Mouse (Mus musculus) neural tube, embryonic 13.5 days (tissue): Measurements from ENCODE around the gene Ccdc144b. TPM values are rescaled to one million over a fixed set of nuclear protein-coding genes. Genes with fewer than 3 reads are reported as not detected.

Source experiments
- ATAC-seq: fragments of 200-750 bp; cut with Nextera tagmentation; 2 replicates; pipeline ENCODE4 v1.8.0; 2017; ENCODE audit warnings: low read depth, mild to moderate bottlenecking, moderate TSS enrichment, moderate library complexity
- H3K27ac ChIP-seq: fragments of 300-500 bp; sonication (generic); replicated peaks from 2 replicates; pipeline ENCODE4 v1.5.1; 2015; ENCODE audit warnings: moderate library complexity, mild to moderate bottlenecking, inconsistent platforms
- H3K27me3 ChIP-seq: fragments of 300-500 bp; sonication (generic); 2 replicates; pipeline ENCODE4 v1.6.1; 2015; ENCODE audit warnings: mild to moderate bottlenecking, inconsistent platforms
- H3K36me3 ChIP-seq: fragments of 300-500 bp; sonication (generic); 2 replicates; pipeline ENCODE4 v1.6.1; 2015; ENCODE audit warnings: mild to moderate bottlenecking, inconsistent platforms
- H3K4me1 ChIP-seq: fragments of 300-500 bp; sonication (generic); replicated peaks from 2 replicates; pipeline ENCODE4 v1.6.1; 2015; ENCODE audit warnings: inconsistent platforms
- H3K4me2 ChIP-seq: fragments of 300-500 bp; sonication (generic); 2 replicates; pipeline ENCODE4 v1.6.1; 2015; ENCODE audit warnings: inconsistent platforms, mild to moderate bottlenecking, moderate library complexity
- H3K4me3 ChIP-seq: fragments of 300-500 bp; sonication (generic); 2 replicates; pipeline ENCODE4 v1.5.1; 2015; ENCODE audit warnings: mild to moderate bottlenecking, inconsistent platforms
- H3K9ac ChIP-seq: fragments of 300-500 bp; sonication (generic); 2 replicates; pipeline ENCODE4 v1.6.1; 2015; ENCODE audit warnings: moderate library complexity, mild to moderate bottlenecking, inconsistent platforms
- H3K9me3 ChIP-seq: fragments of 300-500 bp; sonication (generic); 2 replicates; pipeline ENCODE4 v1.6.1; 2016; ENCODE audit warnings: inconsistent platforms
- WGBS: fragments of 180-500 bp; shearing (Covaris S2); methylation state at CpG from one replicate; pipeline ENCODE4 v1.1.7; 2015; 5-methylcytosine and 5-hydroxymethylcytosine counted together
- polyA plus RNA-seq: library from polyadenylated mRNA; unstranded; fragments of >200 nt; fragmentation: Nextera tagmentation; extraction: Ambion mirVana; gene quantifications from 2 replicates; pipeline ENCODE4 v1.2.1, GENCODE M21; 2015

The Ccdc144b gene
- polyA plus RNA-seq: not detected in 2 replicates

- Histone ChIP-seq H3K27me3 (no peaks in the 10 kb centered on the region), H3K9me3 (no peaks in the 10 kb centered on the region), H3K9ac (no peak within 1 kb of the TSS), H3K4me3 (no peak within 1 kb of the TSS), H3K27ac (no peak within 1 kb of the TSS), H3K4me2 (no peak within 1 kb of the TSS), H3K4me1 (no peaks in the 10 kb centered on the region), H3K36me3 (no peaks in the 10 kb centered on the region)
- ATAC-seq: no peak
- WGBS: 93% methylated on average over 6 of the region's 6 CpGs
Observed at GRCm38 (mm10) chr3:36053447-36053846, at the start of gene Ccdc144b. TSS of gene Ccdc144b (minus strand) at chr3:36053547.

- Histone ChIP-seq H3K27ac (no peak overlapping the region), H3K9me3 (no peaks in the 10 kb centered on the region), H3K4me3 (no peak overlapping the region), H3K4me1 (no peaks in the 10 kb centered on the region), H3K4me2 (no peak overlapping the region), H3K36me3 (peaks cover 25% of the 10 kb centered on the region), H3K27me3 (no peaks in the 10 kb centered on the region), H3K9ac (no peak overlapping the region)
- no peak for ATAC-seq
- WGBS: 91% methylated on average over 2 of the region's 2 CpGs
Observed at GRCm38 (mm10) chr3:36095371-36095770, 42.0 kb upstream of the Ccdc144b start.

- no peak overlapping the region for H3K4me2 ChIP-seq
- peaks cover 90% of the 10 kb centered on the region for H3K36me3 ChIP-seq
- no peak for ATAC-seq
- no peaks in the 10 kb centered on the region for H3K4me1 ChIP-seq
- no peak overlapping the region for H3K27ac ChIP-seq
- no peak overlapping the region for H3K4me3 ChIP-seq
- H3K9me3 ChIP-seq: no peaks in the 10 kb centered on the region
- no peaks in the 10 kb centered on the region for H3K27me3 ChIP-seq
- H3K9ac ChIP-seq: no peak overlapping the region
- WGBS: 92% methylated on average over 9 of the region's 9 CpGs
Observed at GRCm38 (mm10) chr3:36087591-36087990, 34.2 kb upstream of the Ccdc144b start.

GRCm38 (mm10) chr3:36085394-36085793 lies 32.0 kb upstream of the Ccdc144b start:
- no peak for ATAC-seq
- H3K4me3 ChIP-seq: no peak overlapping the region
- no peak overlapping the region for H3K27ac ChIP-seq
- H3K36me3 ChIP-seq: peaks cover 96% of the 10 kb centered on the region
- no peak overlapping the region for H3K9ac ChIP-seq
- no peaks in the 10 kb centered on the region for H3K9me3 ChIP-seq
- H3K4me1 ChIP-seq: no peaks in the 10 kb centered on the region
- H3K4me2 ChIP-seq: no peak overlapping the region
- 96% methylated on average over 5 of the region's 5 CpGs for WGBS
- no peaks in the 10 kb centered on the region for H3K27me3 ChIP-seq

GRCm38 (mm10) chr3:36083381-36083780 lies 30.0 kb upstream of the Ccdc144b start:
- Histone ChIP-seq H3K9me3 (no peaks in the 10 kb centered on the region), H3K27ac (no peak overlapping the region), H3K9ac (no peak overlapping the region), H3K36me3 (peaks cover 96% of the 10 kb centered on the region), H3K4me2 (no peak overlapping the region), H3K4me3 (no peak overlapping the region), H3K4me1 (no peaks in the 10 kb centered on the region), H3K27me3 (no peaks in the 10 kb centered on the region)
- ATAC-seq: no peak
- 94% methylated on average over 7 of the region's 7 CpGs for WGBS

- WGBS: 98% methylated on average over 4 of the region's 4 CpGs
- Histone ChIP-seq H3K9ac (no peak overlapping the region), H3K4me2 (no peak overlapping the region), H3K4me3 (no peak overlapping the region), H3K4me1 (no peaks in the 10 kb centered on the region), H3K27me3 (no peaks in the 10 kb centered on the region), H3K9me3 (no peaks in the 10 kb centered on the region), H3K27ac (no peak overlapping the region), H3K36me3 (peaks cover 96% of the 10 kb centered on the region)
- ATAC-seq: no peak
Observed at GRCm38 (mm10) chr3:36082843-36083242, 29.5 kb upstream of the Ccdc144b start.

GRCm38 (mm10) chr3:36080741-36081140 lies 27.4 kb upstream of the Ccdc144b start:
- H3K27me3 ChIP-seq: no peaks in the 10 kb centered on the region
- H3K9me3 ChIP-seq: no peaks in the 10 kb centered on the region
- H3K4me3 ChIP-seq: no peak overlapping the region
- 93% methylated on average over 5 of the region's 5 CpGs for WGBS
- no peak overlapping the region for H3K4me2 ChIP-seq
- H3K4me1 ChIP-seq: no peaks in the 10 kb centered on the region
- ATAC-seq: no peak
- no peak overlapping the region for H3K9ac ChIP-seq
- no peak overlapping the region for H3K27ac ChIP-seq
- peaks cover 96% of the 10 kb centered on the region for H3K36me3 ChIP-seq

GRCm38 (mm10) chr3:36079886-36080285 lies 26.5 kb upstream of the Ccdc144b start:
- ATAC-seq: no peak
- 85% methylated on average over 5 of the region's 5 CpGs for WGBS
- H3K27ac ChIP-seq: no peak overlapping the region
- no peaks in the 10 kb centered on the region for H3K4me1 ChIP-seq
- H3K4me2 ChIP-seq: no peak overlapping the region
- no peak overlapping the region for H3K9ac ChIP-seq
- H3K36me3 ChIP-seq: peaks cover 96% of the 10 kb centered on the region
- H3K27me3 ChIP-seq: no peaks in the 10 kb centered on the region
- H3K9me3 ChIP-seq: no peaks in the 10 kb centered on the region
- H3K4me3 ChIP-seq: no peak overlapping the region

- no peaks in the 10 kb centered on the region for H3K4me1 ChIP-seq
- WGBS: 98% methylated on average over 3 of the region's 3 CpGs
Observed at GRCm38 (mm10) chr3:36077386-36077785, 24.0 kb upstream of the Ccdc144b start.

GRCm38 (mm10) chr3:36075466-36075865 lies 22.1 kb upstream of the Ccdc144b start:
- Histone ChIP-seq H3K9me3 (no peaks in the 10 kb centered on the region), H3K36me3 (peaks cover 83% of the 10 kb centered on the region), H3K4me2 (no peak overlapping the region), H3K27me3 (no peaks in the 10 kb centered on the region), H3K4me1 (no peaks in the 10 kb centered on the region), H3K9ac (no peak overlapping the region), H3K4me3 (no peak overlapping the region), H3K27ac (no peak overlapping the region)
- WGBS: 95% methylated on average over 6 of the region's 6 CpGs
- no peak for ATAC-seq

More at GRCm38 (mm10) chr3:36077386-36077785, 24.0 kb upstream of the Ccdc144b start:
- no peak overlapping the region for H3K4me3 ChIP-seq
- no peaks in the 10 kb centered on the region for H3K27me3 ChIP-seq
- no peak overlapping the region for H3K9ac ChIP-seq
- peaks cover 93% of the 10 kb centered on the region for H3K36me3 ChIP-seq
- H3K4me2 ChIP-seq: no peak overlapping the region
- no peak for ATAC-seq
- H3K27ac ChIP-seq: no peak overlapping the region
- H3K9me3 ChIP-seq: no peaks in the 10 kb centered on the region

- Histone ChIP-seq H3K4me3 (no peak overlapping the region), H3K9me3 (no peaks in the 10 kb centered on the region), H3K9ac (no peak overlapping the region), H3K4me2 (no peak overlapping the region), H3K27ac (no peak overlapping the region), H3K36me3 (peaks cover 77% of the 10 kb centered on the region), H3K4me1 (no peaks in the 10 kb centered on the region), H3K27me3 (no peaks in the 10 kb centered on the region)
- 95% methylated on average over 6 of the region's 6 CpGs for WGBS
- ATAC-seq: no peak
Observed at GRCm38 (mm10) chr3:36074231-36074630, 20.9 kb upstream of the Ccdc144b start.

- WGBS: 92% methylated on average over 5 of the region's 5 CpGs
- no peak overlapping the region for H3K4me3 ChIP-seq
- no peaks in the 10 kb centered on the region for H3K27me3 ChIP-seq
- no peak for ATAC-seq
- peaks cover 50% of the 10 kb centered on the region for H3K36me3 ChIP-seq
- no peak overlapping the region for H3K9ac ChIP-seq
- peaks cover 17% of the 10 kb centered on the region for H3K4me1 ChIP-seq
- no peak overlapping the region for H3K27ac ChIP-seq
- H3K4me2 ChIP-seq: no peak overlapping the region
- no peaks in the 10 kb centered on the region for H3K9me3 ChIP-seq
Observed at GRCm38 (mm10) chr3:36071047-36071446, 17.7 kb upstream of the Ccdc144b start.

GRCm38 (mm10) chr3:36070436-36070835 lies 17.1 kb upstream of the Ccdc144b start:
- Histone ChIP-seq H3K4me2 (no peak overlapping the region), H3K27me3 (no peaks in the 10 kb centered on the region), H3K9ac (no peak overlapping the region), H3K4me3 (no peak overlapping the region), H3K36me3 (peaks cover 44% of the 10 kb centered on the region), H3K27ac (no peak overlapping the region), H3K9me3 (no peaks in the 10 kb centered on the region), H3K4me1 (peaks cover 18% of the 10 kb centered on the region)
- no peak for ATAC-seq
- 91% methylated on average over 4 of the region's 4 CpGs for WGBS
